Mouse (Mus musculus) midbrain, embryonic 13.5 days (tissue): ENCODE measurements around the gene Gm42715. TPM values are rescaled to one million over a fixed set of nuclear protein-coding genes. Genes with fewer than 3 reads are reported as not detected.

Source experiments
- ATAC-seq: fragments of 200-750 bp; cut with Nextera tagmentation; 2 replicates; pipeline ENCODE4 v1.8.0; 2017; ENCODE audit warnings: mild to moderate bottlenecking, moderate TSS enrichment, moderate library complexity
- H3K27ac ChIP-seq: fragments of 300-500 bp; sonication (generic); 2 replicates; pipeline ENCODE4 v1.5.1; 2015; ENCODE audit warnings: inconsistent platforms, mild to moderate bottlenecking, moderate library complexity
- H3K27me3 ChIP-seq: fragments of 300-500 bp; sonication (generic); 2 replicates; pipeline ENCODE4 v1.6.1; 2015; ENCODE audit warnings: mild to moderate bottlenecking, inconsistent platforms
- H3K36me3 ChIP-seq: fragments of 300-500 bp; sonication (generic); 2 replicates; pipeline ENCODE4 v1.6.1; 2015; ENCODE audit warnings: mild to moderate bottlenecking, inconsistent platforms
- H3K4me1 ChIP-seq: fragments of 300-500 bp; sonication (generic); replicated peaks from 2 replicates; pipeline ENCODE4 v1.6.1; 2015; ENCODE audit warnings: inconsistent platforms
- H3K4me2 ChIP-seq: fragments of 300-500 bp; sonication (generic); replicated peaks from 2 replicates; pipeline ENCODE4 v1.6.1; 2015; ENCODE audit warnings: moderate library complexity, mild to moderate bottlenecking, inconsistent platforms
- H3K4me3 ChIP-seq: fragments of 300-500 bp; sonication (generic); replicated peaks from 2 replicates; pipeline ENCODE4 v1.5.1; 2015; ENCODE audit warnings: mild to moderate bottlenecking, inconsistent platforms
- H3K9ac ChIP-seq: fragments of 300-500 bp; sonication (generic); replicated peaks from 2 replicates; pipeline ENCODE4 v1.6.1; 2015; ENCODE audit warnings: mild to moderate bottlenecking, inconsistent platforms
- H3K9me3 ChIP-seq: fragments of 300-500 bp; sonication (generic); 2 replicates; pipeline ENCODE4 v1.6.1; 2016; ENCODE audit warnings: mild to moderate bottlenecking, inconsistent platforms
- WGBS: fragments of 180-500 bp; shearing (Covaris S2); methylation state at CpG from one replicate; pipeline ENCODE4 v1.1.7; 2015; 5-methylcytosine and 5-hydroxymethylcytosine counted together
- microRNA-seq: library from miRNA; unstranded; fragments of <30 nt; microRNA quantifications from one replicate; pipeline ENCODE4, GENCODE M21; 2016
- polyA plus RNA-seq: library from polyadenylated mRNA; unstranded; fragments of >200 nt; fragmentation: Nextera tagmentation; extraction: Ambion mirVana; gene quantifications from 2 replicates; pipeline ENCODE4 v1.2.1, GENCODE M21; 2015

Gm42715 gene
- polyA plus RNA-seq, 1 experiment from 2014 or later, result 21.0 TPM

DNA sequence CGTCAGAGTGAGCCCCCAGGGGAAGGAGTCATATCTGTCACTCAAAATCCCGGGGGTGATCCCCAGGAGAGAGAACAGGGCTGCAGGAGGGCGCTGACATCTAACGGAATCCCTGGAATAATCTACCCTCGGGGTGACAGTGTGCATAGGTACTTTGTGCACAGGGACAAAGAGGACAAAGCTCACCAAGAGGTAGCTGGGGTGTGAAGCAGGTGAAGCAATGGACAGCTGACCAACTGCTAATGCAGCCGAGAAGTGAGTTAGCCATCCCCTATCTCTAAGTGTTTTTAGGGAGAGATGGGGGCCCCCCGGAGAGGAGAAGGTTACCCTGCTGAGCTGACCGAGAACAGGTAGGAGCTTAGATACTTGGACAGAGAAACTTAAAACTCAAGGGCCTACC lies 94.7 kb downstream of the Gm42715 start:
- Histone ChIP-seq H3K9ac (peak overlapping the region; percentile 97), H3K9me3 (no peaks in the 10 kb centered on the region), H3K27ac (peak overlapping the region; percentile 92), H3K36me3 (peaks cover 41% of the 10 kb centered on the region), H3K27me3 (no peaks in the 10 kb centered on the region), H3K4me3 (peak overlapping the region; percentile 100), H3K4me2 (peak overlapping the region; percentile 88), H3K4me1 (peaks cover 36% of the 10 kb centered on the region)
- no peak for ATAC-seq
- 21% methylated on average over 8 of the region's 8 CpGs for WGBS

DNA sequence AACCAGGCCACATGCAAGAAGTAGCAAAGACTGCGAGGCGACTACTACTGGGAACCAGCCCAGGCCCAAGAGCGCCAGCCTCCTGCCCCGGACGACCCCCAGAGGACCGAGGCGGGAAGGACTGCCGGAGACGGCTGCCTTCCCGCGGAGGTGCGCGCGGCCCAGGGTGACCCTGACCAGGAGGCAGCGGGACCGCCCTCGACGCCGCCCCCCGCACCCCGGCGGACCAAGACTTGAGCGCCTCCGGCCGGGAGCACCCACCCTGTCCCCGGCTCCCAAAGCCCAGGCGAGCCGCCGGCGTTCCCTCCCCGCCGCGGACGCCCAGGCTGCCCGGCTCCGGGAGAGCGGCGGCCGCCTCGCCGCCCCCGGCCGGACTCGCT lies 95.1 kb downstream of the Gm42715 start:
- ATAC-seq, result peak; percentile 38
- H3K4me2 ChIP-seq, result peak overlapping the region; percentile 88
- no peaks in the 10 kb centered on the region for H3K27me3 ChIP-seq
- no peaks in the 10 kb centered on the region for H3K9me3 ChIP-seq
- peaks cover 36% of the 10 kb centered on the region for H3K4me1 ChIP-seq
- under 1% methylated on average over 44 of the region's 44 CpGs for WGBS
- H3K27ac ChIP-seq, result peak overlapping the region; percentile 92
- H3K4me3 ChIP-seq, result peak overlapping the region; percentile 100
- peak overlapping the region; percentile 97 for H3K9ac ChIP-seq
- peaks cover 37% of the 10 kb centered on the region for H3K36me3 ChIP-seq

DNA sequence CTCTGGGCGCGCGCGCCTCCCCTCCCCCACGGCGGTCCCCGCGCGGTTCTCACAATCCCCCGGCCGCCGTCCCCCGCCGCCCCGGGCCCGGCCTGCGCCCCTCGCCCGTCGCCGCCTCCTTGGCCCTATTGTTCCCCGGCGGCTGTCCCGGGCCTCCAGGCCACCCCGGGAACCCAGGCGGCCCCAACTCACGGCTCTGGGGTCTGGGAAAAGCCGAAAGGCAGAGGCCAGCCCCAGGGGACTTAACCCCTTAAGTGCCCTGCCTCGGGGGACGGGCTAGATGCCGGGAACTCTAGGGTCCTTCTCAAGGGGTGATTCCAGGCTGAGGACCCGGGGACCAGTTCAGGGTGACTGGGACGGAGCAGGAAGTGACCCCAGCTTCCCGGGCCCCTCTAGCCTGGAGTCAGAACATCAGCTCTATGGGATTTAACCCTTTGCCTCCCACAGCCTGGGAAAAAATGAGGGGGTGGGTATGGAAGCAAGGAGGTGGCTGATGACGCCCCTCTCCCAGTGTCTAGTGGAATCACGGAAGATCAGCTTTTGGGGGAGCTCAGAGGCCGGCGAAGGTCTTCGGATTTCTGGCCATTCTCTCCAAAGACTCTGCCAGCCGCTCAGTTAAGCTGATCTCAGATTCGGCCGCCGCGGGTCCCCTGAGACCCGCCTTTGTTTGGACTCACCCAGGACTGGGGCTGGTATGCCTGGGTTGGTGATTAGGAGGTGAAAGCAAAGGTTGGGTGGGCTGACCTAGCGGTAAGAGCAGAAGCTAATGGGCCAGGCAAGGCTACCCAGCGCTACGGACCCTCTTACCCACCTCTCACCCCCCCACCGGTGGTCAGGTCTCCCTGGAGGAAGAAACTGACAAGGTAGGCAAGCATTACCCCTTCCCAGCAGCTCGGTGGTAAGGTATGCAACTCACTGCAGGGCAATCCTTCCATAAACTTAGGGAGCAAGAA lies 95.8 kb downstream of the Gm42715 start, which contains the start of gene Zfp629:
TSS of gene Zfp629 (minus strand) at position 907 of the 953 bp plus-strand sequence.
- H3K27ac ChIP-seq, result peak within 1 kb of the TSS; percentile 92
- peaks cover 36% of the 10 kb centered on the region for H3K4me1 ChIP-seq
- ATAC-seq, result peak; percentile 93
- peak within 1 kb of the TSS; percentile 100 for H3K4me3 ChIP-seq
- H3K9ac ChIP-seq, result peak within 1 kb of the TSS; percentile 97
- peak within 1 kb of the TSS; percentile 88 for H3K4me2 ChIP-seq
- no peaks in the 10 kb centered on the region for H3K27me3 ChIP-seq
- under 1% methylated on average over 50 of the region's 50 CpGs for WGBS
- H3K36me3 ChIP-seq, result peaks cover 30% of the 10 kb centered on the region
- H3K9me3 ChIP-seq, result no peaks in the 10 kb centered on the region

- Histone ChIP-seq H3K9me3 (no peaks in the 10 kb centered on the region), H3K9ac (peak overlapping the region; percentile 55), H3K4me2 (peak overlapping the region; percentile 88), H3K36me3 (peaks cover 19% of the 10 kb centered on the region), H3K4me3 (peak overlapping the region; percentile 100), H3K27ac (0 out of 2 replicates have a peak overlapping the region, but pooled peaks have one; percentile 32), H3K27me3 (no peaks in the 10 kb centered on the region), H3K4me1 (peaks cover 36% of the 10 kb centered on the region)
- ATAC-seq, result no peak
- 59% methylated on average over 1 of the region's 1 CpGs for WGBS
These were observed 97.0 kb downstream of the Gm42715 start for GRCm38 (mm10) chr7:127616336-127616735.

Small RNAs within 50 kb of the gene (microRNA-seq; reads per million reads assigned to microRNA genes)
- not detected for gene Gm47278
- gene Mir7060, result 0.82 reads per million

Other genes with a start within 250 kb of the Gm42715 start
- gene Sephs2, start 245.5 kb upstream of the Gm42715 start, polyA plus RNA-seq, result 52.4 and 54.0 TPM in 2 replicates
- gene Itgal, start 223.3 kb upstream of the Gm42715 start, polyA plus RNA-seq, result 0.30 TPM in 2 replicates
- 15.6 and 20.1 TPM in 2 replicates for gene Zfp768, start 174.0 kb upstream of the Gm42715 start, polyA plus RNA-seq
- 8.4 and 9.3 TPM in 2 replicates for gene Zfp747, start 143.5 kb upstream of the Gm42715 start, polyA plus RNA-seq
- 5.7 and 6.2 TPM in 2 replicates for gene 9130019O22Rik, start 132.4 kb upstream of the Gm42715 start, polyA plus RNA-seq
- 5.9 and 8.4 TPM in 2 replicates for gene E430018J23Rik, start 126.0 kb upstream of the Gm42715 start, polyA plus RNA-seq
- gene Zfp764, start 112.8 kb upstream of the Gm42715 start, polyA plus RNA-seq, result 5.1 and 5.2 TPM in 2 replicates
- 34.8 and 35.6 TPM in 2 replicates for gene Zfp688, start 97.5 kb upstream of the Gm42715 start, polyA plus RNA-seq
- gene Zfp689, start 70.4 kb upstream of the Gm42715 start, polyA plus RNA-seq, result 16.1 and 16.3 TPM in 2 replicates
- 47.5 and 52.3 TPM in 2 replicates for gene Prr14, start 60.0 kb upstream of the Gm42715 start, polyA plus RNA-seq
- gene Fbrs, start 40.4 kb upstream of the Gm42715 start, polyA plus RNA-seq, result 11.7 and 14.9 TPM in 2 replicates
- gene Srcap, start 7.6 kb upstream of the Gm42715 start, polyA plus RNA-seq, result 50.3 and 68.8 TPM in 2 replicates
- 6.3 and 8.3 TPM in 2 replicates for gene Tmem265, start 41.8 kb downstream of the Gm42715 start, polyA plus RNA-seq
- gene Phkg2, start 53.8 kb downstream of the Gm42715 start, polyA plus RNA-seq, result 59.4 and 63.2 TPM in 2 replicates
- 13.0 and 14.5 TPM in 2 replicates for gene Ccdc189, start 69.0 kb downstream of the Gm42715 start, polyA plus RNA-seq
- 53.3 and 54.4 TPM in 2 replicates for gene Rnf40, start 69.2 kb downstream of the Gm42715 start, polyA plus RNA-seq
- 30.8 and 32.5 TPM in 2 replicates for gene Zfp629, start 96.2 kb downstream of the Gm42715 start, polyA plus RNA-seq
- 39.2 and 52.2 TPM in 2 replicates for gene Bcl7c, start 189.3 kb downstream of the Gm42715 start, polyA plus RNA-seq
- gene Ctf1, start 193.2 kb downstream of the Gm42715 start, polyA plus RNA-seq, result 1.6 and 3.0 TPM in 2 replicates
- 0.14 and 0.17 TPM in 2 replicates for gene Ctf2, start 212.6 kb downstream of the Gm42715 start, polyA plus RNA-seq
- 10.6 and 11.6 TPM in 2 replicates for gene Fbxl19, start 225.0 kb downstream of the Gm42715 start, polyA plus RNA-seq